Mouse (Mus musculus) midbrain, embryonic 12.5 days (tissue): ENCODE data around the gene Egflam. TPM values are rescaled to one million over a fixed set of nuclear protein-coding genes. Genes with fewer than 3 reads are reported as not detected.

ENCODE experiments used
- ATAC-seq: fragments of 200-750 bp; cut with Nextera tagmentation; 2 replicates; pipeline ENCODE4 v1.8.0; 2017; ENCODE audit warnings: low read depth, moderate TSS enrichment, moderate library complexity; ENCODE audit not compliant: low FRiP score
- H3K27ac ChIP-seq: fragments of 300-500 bp; sonication (generic); replicated peaks from 2 replicates; pipeline ENCODE4 v1.5.1; 2016; ENCODE audit warnings: mild to moderate bottlenecking
- H3K27me3 ChIP-seq: fragments of 300-500 bp; sonication (generic); 2 replicates; pipeline ENCODE4 v1.6.1; 2016; ENCODE audit warnings: mild to moderate bottlenecking
- H3K36me3 ChIP-seq: fragments of 300-500 bp; sonication (generic); 2 replicates; pipeline ENCODE4 v1.6.1; 2016
- H3K4me1 ChIP-seq: fragments of 300-500 bp; sonication (generic); 2 replicates; pipeline ENCODE4 v1.6.1; 2016
- H3K4me2 ChIP-seq: fragments of 300-500 bp; sonication (generic); replicated peaks from 2 replicates; pipeline ENCODE4 v1.6.1; 2016; ENCODE audit warnings: mild to moderate bottlenecking, moderate library complexity
- H3K4me3 ChIP-seq: fragments of 300-500 bp; sonication (generic); 2 replicates; pipeline ENCODE4 v1.5.1; 2016; ENCODE audit warnings: mild to moderate bottlenecking
- H3K9ac ChIP-seq: fragments of 300-500 bp; sonication (generic); replicated peaks from 2 replicates; pipeline ENCODE4 v1.6.1; 2016; ENCODE audit warnings: mild to moderate bottlenecking, moderate library complexity
- H3K9me3 ChIP-seq: fragments of 300-500 bp; sonication (generic); 2 replicates; pipeline ENCODE4 v1.6.1; 2016; ENCODE audit warnings: mild to moderate bottlenecking
- WGBS: fragments of 180-500 bp; shearing (Covaris S2); methylation state at CpG from one replicate; pipeline ENCODE4 v1.1.7; 2016; 5-methylcytosine and 5-hydroxymethylcytosine counted together
- polyA plus RNA-seq: library from polyadenylated mRNA; unstranded; fragments of >200 nt; fragmentation: Nextera tagmentation; extraction: Ambion mirVana; gene quantifications from 2 replicates; pipeline ENCODE4 v1.2.1, GENCODE M21; 2016

Gene Egflam
- polyA plus RNA-seq, 1 experiment from 2014 or later: 13.0 TPM

DNA sequence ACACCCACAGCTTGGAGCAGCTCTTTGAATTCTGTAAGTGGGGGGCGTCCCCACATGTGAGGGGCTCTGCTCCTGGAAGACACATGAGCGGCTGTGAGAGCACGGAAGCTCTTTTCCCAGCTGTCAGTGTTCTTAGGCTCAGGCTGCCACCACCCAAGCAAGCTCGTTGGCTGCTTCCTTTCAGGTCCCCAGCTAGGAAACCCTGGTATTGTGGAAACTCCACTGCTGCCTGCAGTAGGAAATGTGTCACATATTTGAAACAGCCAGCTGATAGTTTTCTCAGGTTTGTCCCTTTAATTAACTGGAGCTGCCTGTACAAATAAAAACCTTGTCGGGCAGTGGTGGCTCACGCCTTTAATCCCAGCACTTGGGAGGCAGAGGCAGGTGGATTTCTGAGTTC is 234.3 kb downstream of the Egflam start:
- Histone ChIP-seq H3K4me2 (no peak overlapping the region), H3K4me1 (no peaks in the 10 kb centered on the region), H3K27ac (no peak overlapping the region), H3K9me3 (no peaks in the 10 kb centered on the region), H3K9ac (no peak overlapping the region), H3K27me3 (no peaks in the 10 kb centered on the region), H3K36me3 (no peaks in the 10 kb centered on the region), H3K4me3 (no peak overlapping the region)
- no peak for ATAC-seq
- WGBS: 74% methylated on average over 6 of the region's 6 CpGs

GRCm38 (mm10) chr15:7160321-7160720 is 237.9 kb downstream of the Egflam start:
- no peak overlapping the region for H3K4me2 ChIP-seq
- no peak overlapping the region for H3K27ac ChIP-seq
- no peak overlapping the region for H3K9ac ChIP-seq
- H3K27me3 ChIP-seq: no peaks in the 10 kb centered on the region
- H3K4me1 ChIP-seq: no peaks in the 10 kb centered on the region
- 85% methylated on average over 8 of the region's 8 CpGs for WGBS
- no peak overlapping the region for H3K4me3 ChIP-seq
- H3K36me3 ChIP-seq: no peaks in the 10 kb centered on the region
- no peaks in the 10 kb centered on the region for H3K9me3 ChIP-seq
- ATAC-seq: no peak

GRCm38 (mm10) chr15:7159869-7160268 is 238.3 kb downstream of the Egflam start:
- Histone ChIP-seq H3K4me1 (no peaks in the 10 kb centered on the region), H3K27me3 (no peaks in the 10 kb centered on the region), H3K4me3 (no peak overlapping the region), H3K27ac (no peak overlapping the region), H3K36me3 (no peaks in the 10 kb centered on the region), H3K9ac (no peak overlapping the region), H3K4me2 (no peak overlapping the region), H3K9me3 (no peaks in the 10 kb centered on the region)
- WGBS: 92% methylated on average over 9 of the region's 9 CpGs
- ATAC-seq: no peak

- Histone ChIP-seq H3K4me3 (no peak overlapping the region), H3K4me2 (no peak overlapping the region), H3K9ac (no peak overlapping the region), H3K27ac (no peak overlapping the region), H3K36me3 (no peaks in the 10 kb centered on the region), H3K27me3 (no peaks in the 10 kb centered on the region), H3K4me1 (no peaks in the 10 kb centered on the region), H3K9me3 (no peaks in the 10 kb centered on the region)
- ATAC-seq: no peak
- WGBS: 90% methylated on average over 6 of the region's 6 CpGs
Measured at GRCm38 (mm10) chr15:7157658-7158057, 240.5 kb downstream of the Egflam start.
